ENCODE assay signal across 8 mouse cellular contexts in the genomic region with DNA sequence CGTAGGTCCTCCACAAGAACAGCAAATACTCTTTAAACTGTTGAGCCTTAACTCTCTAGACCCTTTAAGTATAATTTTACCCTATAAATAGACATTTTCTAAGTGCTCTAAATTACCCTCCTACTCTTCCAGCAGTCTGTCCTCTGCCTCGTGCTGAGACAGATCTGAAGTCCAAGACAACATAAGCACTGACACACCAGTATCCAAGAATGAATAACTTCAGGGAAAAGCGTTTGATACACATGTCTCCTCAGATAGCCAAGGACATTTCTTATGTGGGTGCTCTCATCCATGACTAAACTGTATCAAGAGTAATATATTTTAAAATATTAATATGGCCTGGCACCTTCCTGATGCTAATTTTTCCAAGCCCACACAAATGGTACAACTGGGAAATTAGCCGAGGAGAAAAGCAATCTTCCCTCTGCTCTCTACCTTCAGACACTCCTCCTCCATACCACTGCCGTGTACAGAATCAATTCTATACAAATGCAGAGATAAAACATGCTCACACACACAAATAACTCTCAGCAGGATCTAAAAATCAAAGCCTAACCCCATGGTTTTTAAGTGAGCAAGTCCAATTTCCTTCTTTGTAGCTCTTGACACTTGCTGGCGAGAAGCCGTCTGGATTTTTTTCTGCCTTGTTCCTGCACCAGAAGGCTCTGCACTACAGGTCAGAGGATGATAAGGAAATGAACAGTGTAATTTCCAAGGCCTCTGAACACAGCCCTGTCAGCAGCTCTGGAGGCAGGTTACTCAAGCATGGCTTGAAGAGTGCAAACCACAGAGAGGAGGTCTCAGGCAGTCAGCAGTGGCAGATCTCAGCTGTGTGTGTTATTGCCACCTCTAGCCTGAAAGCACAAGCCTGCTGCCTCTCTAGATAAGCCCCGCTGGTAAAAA. TPM values are rescaled to one million over a fixed set of nuclear protein-coding genes. Genes with fewer than 3 reads are reported as not detected.
DNase-seq lines count a peak whose midpoint lies in the region; ATAC-seq and TF ChIP-seq lines count a peak whose summit lies in the region.
"Had no signal": no experiment of that assay in that cellular context is flagged by ENCODE, and none has a peak within 500 bp of the region (broad histone marks: within the 10 kb centered on the region; RNA-seq: fewer than 3 reads in every experiment).

No protein-coding gene starts in this region.

- H3K27ac ChIP-seq in intestine, postnatal 0 days (ENCODE audit: low read depth, low read length), result peak overlapping the region; percentile 77
- peak overlapping the region; percentile 4 for H3K27ac ChIP-seq in lung, postnatal 0 days (ENCODE audit: low read length)
- H3K27ac ChIP-seq: macrophage had no signal

- H3K4me3 ChIP-seq in intestine, postnatal 0 days (ENCODE audit: low read depth, low read length), result no peak overlapping the region
- H3K4me3 ChIP-seq in lung, postnatal 0 days (ENCODE audit: low read depth, low read length), result no peak overlapping the region

- H3K27me3 ChIP-seq in intestine, postnatal 0 days (replicated peaks; ENCODE audit: control insufficient read depth, insufficient read depth, low read length), result no peaks in the 10 kb centered on the region
- H3K27me3 ChIP-seq in lung, postnatal 0 days (replicated peaks; ENCODE audit: insufficient read depth, low read length), result no peaks in the 10 kb centered on the region
- no peaks in the 10 kb centered on the region for H3K27me3 ChIP-seq in splenic B cell, adult 2 months (ENCODE audit: control insufficient read depth, insufficient read depth, low read length, poor library complexity, severe bottlenecking)

- DNase-seq in Muller cell, postnatal 12 days (ENCODE audit: inconsistent ontology term), result peak; percentile 53
- peak; percentile 87 for DNase-seq in brain, adult 2 months (ENCODE audit: low read depth, low spot score)
- peak; percentile 89 for DNase-seq in heart, adult 11 months
- peak; percentile 74 for DNase-seq in lung, postnatal 0 days (ENCODE audit: low spot score)
- DNase-seq in splenic B cell, adult 2 months (ENCODE audit: low read depth, low spot score), result peak; percentile 6
- no peak for DNase-seq in right cerebral cortex, postnatal 25 days

- H3K36me3 ChIP-seq in intestine, postnatal 0 days (ENCODE audit: control insufficient read depth, insufficient read depth), result 0 out of 2 replicates have a peak, but pooled peaks cover 5% of the 10 kb centered on the region
- no peaks in the 10 kb centered on the region for H3K36me3 ChIP-seq in lung, postnatal 0 days (ENCODE audit: insufficient read depth, low read length)
- H3K36me3 ChIP-seq in splenic B cell, adult 2 months (ENCODE audit: control insufficient read depth, insufficient read depth, low read length, poor library complexity, severe bottlenecking), result no peaks in the 10 kb centered on the region

- TF ChIP-seq CTCF in intestine, postnatal 0 days (IDR thresholded peaks at IDR 0.05; ENCODE audit: low read depth), result no peak
- TF ChIP-seq CTCF in lung, postnatal 0 days (IDR thresholded peaks at IDR 0.05), result no peak

- peak overlapping the region; percentile 27; the same call in 1 of the 2 replicates for H3K4me2 ChIP-seq in intestine, postnatal 0 days (replicated peaks; ENCODE audit: low read depth)
- no peak overlapping the region for H3K4me2 ChIP-seq in lung, postnatal 0 days (replicated peaks; ENCODE audit: low read depth, low read length)

- WGBS in intestine, postnatal 0 days, result 28% methylated on average over 8 of the region's 8 CpGs
- 34% methylated on average over 8 of the region's 8 CpGs for WGBS in lung, postnatal 0 days

- ATAC-seq in intestine, postnatal 0 days, result peak; percentile 88
- peak; percentile 78 for ATAC-seq in lung, postnatal 0 days

- no peak for TF ChIP-seq EP300 in lung, postnatal 0 days (IDR thresholded peaks at IDR 0.05)

- no peak overlapping the region for H3K9ac ChIP-seq in intestine, postnatal 0 days (ENCODE audit: low read depth, low read length)
- H3K9ac ChIP-seq in lung, postnatal 0 days (replicated peaks; ENCODE audit: low read depth), result no peak overlapping the region

- H3K4me1 ChIP-seq in intestine, postnatal 0 days (replicated peaks; ENCODE audit: control insufficient read depth, insufficient read depth, low read length), result peaks cover 3% of the 10 kb centered on the region; the same call in 1 of the 2 replicates
- H3K4me1 ChIP-seq in lung, postnatal 0 days (ENCODE audit: insufficient read depth, low read depth, low read length), result peaks cover 28% of the 10 kb centered on the region; the same call in 1 of the 2 replicates

- H3K9me3 ChIP-seq in intestine, postnatal 0 days (ENCODE audit: control insufficient read depth), result no peaks in the 10 kb centered on the region
- H3K9me3 ChIP-seq in lung, postnatal 0 days (ENCODE audit: low read length), result no peaks in the 10 kb centered on the region

RNA-seq across cellular contexts. Expression of a gene that starts 40.2 kb away (rescaled TPM):
- polyA plus RNA-seq in intestine, postnatal 0 days (2015; fragmentation: Nextera tagmentation; extraction: Ambion mirVana), result 3.1 and 3.7 TPM in 2 replicates
- 4.8 and 5.0 TPM in 2 replicates for polyA plus RNA-seq in lung, postnatal 0 days (2015; fragmentation: Nextera tagmentation; extraction: Ambion mirVana)
